Mouse (Mus musculus) limb, embryonic 14.5 days (tissue): ENCODE measurements at regions not wholly inside any gene's neighbourhood (a gene's known extent, or its start where the extent isn't known, plus 50 kb on each side); places are given as distances from the start of the nearest gene placed in this dataset.

Experiments
- ATAC-seq: fragments of 200-750 bp; cut with Nextera tagmentation; 2 replicates; pipeline ENCODE4 v1.8.0; 2017; ENCODE audit warnings: low read depth, moderate number of reproducible peaks, moderate TSS enrichment; ENCODE audit not compliant: low FRiP score
- DNase-seq: peaks from one replicate; pipeline ENCODE4 v3.0.0-alpha.2; 2015; ENCODE audit warnings: low spot score
- H3K27ac ChIP-seq: fragments of 300-500 bp; sonication (generic); replicated peaks from 2 replicates; pipeline ENCODE4 v1.5.1; 2014; ENCODE audit warnings: low read depth, mild to moderate bottlenecking, low read length, moderate library complexity, mixed read lengths
- H3K27me3 ChIP-seq: fragments of 300-500 bp; sonication (generic); 2 replicates; pipeline ENCODE4 v1.6.1; 2014; ENCODE audit warnings: low read length, mixed read lengths; ENCODE audit not compliant: control insufficient read depth, insufficient read depth
- H3K36me3 ChIP-seq: fragments of 300-500 bp; sonication (generic); 2 replicates; pipeline ENCODE4 v1.6.1; 2014; ENCODE audit warnings: mild to moderate bottlenecking, low read length, moderate library complexity, mixed read lengths; ENCODE audit not compliant: control insufficient read depth, insufficient read depth
- H3K4me1 ChIP-seq: fragments of 300-500 bp; sonication (generic); 2 replicates; pipeline ENCODE4 v1.6.1; 2014; ENCODE audit warnings: antibody characterized with exemption, low read length, mixed read lengths; ENCODE audit not compliant: control insufficient read depth, insufficient read depth
- H3K4me2 ChIP-seq: fragments of 300-500 bp; sonication (generic); replicated peaks from 2 replicates; pipeline ENCODE4 v1.6.1; 2014; ENCODE audit warnings: low read depth, mild to moderate bottlenecking, low read length, moderate library complexity; ENCODE audit not compliant: severe bottlenecking
- H3K4me3 ChIP-seq: fragments of 300-500 bp; sonication (generic); replicated peaks from 2 replicates; pipeline ENCODE4 v1.5.1; 2014; ENCODE audit warnings: low read length
- H3K9ac ChIP-seq: fragments of 300-500 bp; sonication (generic); 2 replicates; pipeline ENCODE4 v1.6.1; 2014; ENCODE audit warnings: mild to moderate bottlenecking, low read depth, low read length, moderate library complexity; ENCODE audit not compliant: severe bottlenecking
- H3K9me3 ChIP-seq: fragments of 300-500 bp; sonication (generic); 2 replicates; pipeline ENCODE4 v1.6.1; 2016; ENCODE audit warnings: low read length; ENCODE audit not compliant: control insufficient read depth
- POLR2A ChIP-seq: fragments of 200-500 bp; IDR thresholded peaks from 2 replicates; pipeline ENCODE4 v1.8.0; 2012; ENCODE audit warnings: inconsistent platforms, mild to moderate bottlenecking, moderate library complexity, borderline replicate concordance; ENCODE audit not compliant: insufficient read depth, insufficient read length; ENCODE audit errors: extremely low read depth
- WGBS: fragments of 180-500 bp; shearing (Covaris S2); extraction: QIAGEN DNeasy Blood & Tissue Kit; methylation state at CpG from one replicate; pipeline ENCODE4 v1.1.7; 2014; 5-methylcytosine and 5-hydroxymethylcytosine counted together

DNA sequence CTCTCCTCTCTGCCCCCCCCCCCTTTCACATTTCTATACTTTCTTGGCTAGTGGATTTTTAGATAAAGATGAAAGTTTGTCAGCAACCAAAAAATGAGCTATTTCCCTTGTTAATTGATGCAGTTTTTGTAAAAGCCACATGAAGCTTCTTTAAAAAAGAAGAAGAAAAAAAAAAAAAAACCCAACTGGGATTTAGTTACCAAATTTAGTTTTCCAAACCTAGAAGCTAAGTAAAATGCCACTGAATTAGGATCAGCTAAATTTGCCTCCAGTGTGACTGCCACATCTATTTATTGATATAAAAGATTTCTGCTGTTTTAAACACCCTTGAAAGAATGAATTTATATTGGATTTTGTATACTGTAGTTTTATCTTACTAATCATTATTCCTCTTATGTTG lies 1381.5 kb downstream of the Defb40 start:
- H3K36me3 ChIP-seq: no peaks in the 10 kb centered on the region
- no peaks in the 10 kb centered on the region for H3K27me3 ChIP-seq
- no peaks in the 10 kb centered on the region for H3K9me3 ChIP-seq
- H3K4me2 ChIP-seq: no peak overlapping the region
- H3K27ac ChIP-seq: no peak overlapping the region
- no peak for TF ChIP-seq POLR2A
- ATAC-seq (no peak), DNase-seq (no peak)
- no peak overlapping the region for H3K9ac ChIP-seq
- H3K4me1 ChIP-seq: no peaks in the 10 kb centered on the region
- H3K4me3 ChIP-seq: no peak overlapping the region

DNA sequence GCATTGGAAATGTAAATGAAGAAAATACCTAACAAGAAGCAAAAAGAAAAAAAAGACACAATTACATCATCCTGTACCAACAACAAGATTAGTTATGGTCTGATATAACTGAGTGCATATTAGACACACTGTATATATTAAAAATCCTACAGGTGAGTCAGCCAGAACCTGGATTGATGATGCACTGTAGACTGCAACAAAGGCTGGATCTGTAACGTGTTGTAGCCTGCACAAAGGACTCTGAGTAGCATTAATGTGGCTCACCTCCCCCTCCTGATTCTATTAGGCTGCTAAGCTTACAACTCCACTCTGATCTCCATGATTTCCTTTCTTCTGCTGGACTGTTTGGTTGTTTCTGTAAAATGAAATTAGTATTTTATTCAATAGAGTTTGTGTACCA lies 1383.4 kb downstream of the Defb40 start:
- DNase-seq: no peak
- 37% methylated on average over 1 of the region's 1 CpGs for WGBS
- no peak for ATAC-seq

DNA sequence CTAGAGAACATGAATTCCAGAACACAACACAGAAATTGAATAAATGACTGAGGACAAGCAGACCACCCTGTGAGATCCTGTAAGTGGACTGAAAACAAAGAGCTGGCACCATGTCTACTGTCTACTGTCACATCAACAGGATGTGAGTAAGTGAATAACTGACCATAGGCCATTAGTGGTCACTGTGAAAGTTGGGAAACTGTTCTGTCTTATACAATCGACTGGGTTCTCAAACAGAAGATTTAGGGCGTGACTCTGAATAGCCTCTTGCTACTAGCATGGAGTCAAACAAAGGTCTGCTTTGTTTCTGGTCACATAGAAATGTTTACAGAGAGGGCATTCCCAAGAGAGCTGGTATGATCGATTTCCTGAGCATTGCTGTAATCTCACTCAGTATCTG lies 1387.9 kb downstream of the Defb40 start:
- no peak for TF ChIP-seq POLR2A
- ATAC-seq (no peak), DNase-seq (no peak)
- no peaks in the 10 kb centered on the region for H3K36me3 ChIP-seq
- no peaks in the 10 kb centered on the region for H3K27me3 ChIP-seq
- no peak overlapping the region for H3K4me3 ChIP-seq
- H3K9me3 ChIP-seq: no peaks in the 10 kb centered on the region
- no peaks in the 10 kb centered on the region for H3K4me1 ChIP-seq
- H3K4me2 ChIP-seq: no peak overlapping the region
- WGBS: 86% methylated on average over 3 of the region's 3 CpGs
- no peak overlapping the region for H3K9ac ChIP-seq
- H3K27ac ChIP-seq: no peak overlapping the region

More for the DNA sequence above, 1383.4 kb downstream of the Defb40 start:
- Histone ChIP-seq H3K9me3 (no peaks in the 10 kb centered on the region), H3K4me3 (no peak overlapping the region), H3K27ac (no peak overlapping the region), H3K4me2 (no peak overlapping the region), H3K36me3 (no peaks in the 10 kb centered on the region), H3K27me3 (no peaks in the 10 kb centered on the region), H3K4me1 (no peaks in the 10 kb centered on the region), H3K9ac (no peak overlapping the region)
- no peak for TF ChIP-seq POLR2A

DNA sequence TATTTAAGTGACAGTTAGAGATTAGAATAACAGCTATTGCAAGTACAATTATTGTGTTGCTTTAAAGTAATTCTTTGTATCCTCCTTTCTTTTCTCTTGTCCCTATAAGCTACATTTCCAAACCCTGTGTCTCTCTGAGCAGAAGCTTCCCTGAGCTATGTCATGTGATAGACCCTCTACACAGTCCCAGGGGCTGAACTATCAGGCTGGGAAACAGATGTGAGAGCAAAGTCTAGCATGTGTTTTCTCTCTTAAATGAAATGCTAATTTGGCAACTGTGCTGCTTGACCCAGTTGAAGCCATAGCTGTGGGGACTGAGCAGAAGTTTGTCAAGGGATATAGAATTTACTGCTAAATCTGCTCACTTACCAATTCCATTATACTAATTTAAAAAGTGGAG lies 1389.9 kb downstream of the Defb40 start:
- Histone ChIP-seq H3K36me3 (no peaks in the 10 kb centered on the region), H3K9me3 (no peaks in the 10 kb centered on the region), H3K27ac (no peak overlapping the region), H3K4me2 (no peak overlapping the region), H3K4me1 (no peaks in the 10 kb centered on the region), H3K4me3 (no peak overlapping the region), H3K27me3 (no peaks in the 10 kb centered on the region), H3K9ac (no peak overlapping the region)
- DNase-seq: no peak
- ATAC-seq: no peak
- no peak for TF ChIP-seq POLR2A

DNA sequence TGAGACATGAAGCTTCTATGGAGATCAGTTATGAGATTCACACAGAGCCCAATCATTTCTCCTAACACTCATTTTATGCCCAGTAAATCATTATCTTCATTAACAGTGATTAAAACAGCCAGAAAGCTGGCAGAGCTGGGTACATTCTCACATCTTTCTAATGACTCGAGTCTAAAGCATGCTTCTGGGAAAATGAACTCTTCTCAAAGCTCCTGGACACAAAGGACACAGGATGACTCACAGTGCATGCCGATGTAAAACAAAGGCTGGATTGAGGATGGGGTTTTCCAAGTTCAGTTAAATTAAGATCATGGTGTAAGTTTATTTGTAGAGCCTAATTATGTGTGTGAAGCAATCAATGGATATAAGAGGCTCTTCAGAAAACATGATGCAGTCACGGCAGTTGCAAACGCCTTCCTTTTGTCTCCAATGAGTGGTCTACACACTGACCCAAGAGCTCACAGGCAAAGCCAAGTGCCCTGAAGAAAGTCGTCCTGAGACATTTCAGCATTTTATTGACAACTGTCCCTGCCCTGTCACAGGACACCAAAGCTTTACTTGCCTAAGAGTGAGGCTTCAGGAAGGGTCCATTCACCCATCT lies 1390.7 kb downstream of the Defb40 start:
- no peaks in the 10 kb centered on the region for H3K36me3 ChIP-seq
- H3K27me3 ChIP-seq: no peaks in the 10 kb centered on the region
- H3K4me1 ChIP-seq: no peaks in the 10 kb centered on the region
- 68% methylated on average over 5 of the region's 5 CpGs for WGBS
- ATAC-seq (no peak), DNase-seq (no peak)
- H3K9me3 ChIP-seq: no peaks in the 10 kb centered on the region
- no peak overlapping the region for H3K27ac ChIP-seq
- H3K9ac ChIP-seq: no peak overlapping the region
- no peak for TF ChIP-seq POLR2A
- no peak overlapping the region for H3K4me2 ChIP-seq
- no peak overlapping the region for H3K4me3 ChIP-seq
